Mouse (Mus musculus) myocyte (in vitro differentiated cells): ENCODE measurements at regions not wholly inside any gene's neighbourhood (a gene's known extent, or its start where the extent isn't known, plus 50 kb on each side); places are given as distances from the start of the nearest gene placed in this dataset.
"Not testable (repeated sequence)": the region's sequence is repeated elsewhere in the genome, so short reads cannot be mapped to it uniquely, and the experiment has no call there.

Experiments
- H3K27me3 ChIP-seq: one replicate; pipeline ENCODE4 v1.6.1; 2011; ENCODE audit not compliant: control insufficient read depth, insufficient read depth, insufficient read length
- H3K36me3 ChIP-seq: one replicate; pipeline ENCODE4 v1.6.1; 2011; ENCODE audit not compliant: control insufficient read depth, insufficient read depth
- H3K4me2 ChIP-seq: one replicate; pipeline ENCODE4 v1.6.1; 2011; ENCODE audit warnings: low read depth, control low read depth
- H3K4me3 ChIP-seq: one replicate; pipeline ENCODE4 v1.5.1; 2011; ENCODE audit warnings: mild to moderate bottlenecking, control low read depth, moderate library complexity
- H3K79me2 ChIP-seq: one replicate; pipeline ENCODE4 v1.6.1; 2011; ENCODE audit not compliant: control insufficient read depth, insufficient read depth
- H3ac ChIP-seq: one replicate; pipeline ENCODE4 v1.6.1; 2011; ENCODE audit not compliant: control insufficient read depth, insufficient read length
- CEBPB ChIP-seq: IDR thresholded peaks from 2 replicates; pipeline ENCODE4 v1.6.1; 2011; ENCODE audit warnings: mild to moderate bottlenecking, moderate library complexity; ENCODE audit not compliant: poor library complexity, insufficient read depth, severe bottlenecking
- E2F4 ChIP-seq: IDR thresholded peaks from one replicate; pipeline ENCODE4 v1.6.1; 2011; ENCODE audit warnings: mild to moderate bottlenecking, control low read depth, moderate library complexity; ENCODE audit not compliant: insufficient read depth
- MAX ChIP-seq: IDR thresholded peaks from one replicate; pipeline ENCODE4 v1.6.1; 2011; ENCODE audit warnings: low read depth, mild to moderate bottlenecking, control low read depth
- MYOD1 ChIP-seq, 3 experiments: IDR thresholded peaks; one replicate each; pipeline ENCODE4 v1.6.1; 2011; ENCODE audit warnings: control low read depth in 2 of 3, low read depth in 2 of 3, mild to moderate bottlenecking in 2 of 3, moderate library complexity in 1 of 3; ENCODE audit not compliant: insufficient read length in 2 of 3, control insufficient read depth in 1 of 3
- MYOG ChIP-seq, 3 experiments: IDR thresholded peaks; one replicate each; pipeline ENCODE4 v1.6.1; 2011; ENCODE audit warnings: control low read depth in 2 of 3, low read depth in 2 of 3, mild to moderate bottlenecking in 2 of 3; ENCODE audit not compliant: insufficient read length in 2 of 3, control insufficient read depth in 1 of 3, insufficient read depth in 1 of 3
- POLR2A ChIP-seq: IDR thresholded peaks from one replicate; pipeline ENCODE4 v1.6.1; 2011; ENCODE audit warnings: low read depth, mild to moderate bottlenecking, control low read depth, moderate library complexity; ENCODE audit not compliant: insufficient read length
- POLR2AphosphoS2 ChIP-seq: IDR thresholded peaks from one replicate; pipeline ENCODE4 v1.6.1; 2011; ENCODE audit warnings: low read depth, control low read depth; ENCODE audit not compliant: insufficient read length
- REST ChIP-seq: IDR thresholded peaks from one replicate; pipeline ENCODE4 v1.6.1; 2011; ENCODE audit warnings: mild to moderate bottlenecking, control low read depth, moderate library complexity; ENCODE audit not compliant: insufficient read depth, insufficient read length
- SRF ChIP-seq: IDR thresholded peaks from one replicate; pipeline ENCODE4 v1.6.1; 2011; ENCODE audit warnings: low read depth; ENCODE audit not compliant: control insufficient read depth, insufficient read length
- TCF12 ChIP-seq: IDR thresholded peaks from one replicate; pipeline ENCODE4 v1.6.1; 2011; ENCODE audit warnings: mild to moderate bottlenecking, control low read depth; ENCODE audit not compliant: poor library complexity, insufficient read depth, severe bottlenecking
- TCF3 ChIP-seq: IDR thresholded peaks from one replicate; pipeline ENCODE4 v1.6.1; 2011; ENCODE audit warnings: low read depth, control low read depth; ENCODE audit not compliant: insufficient read length
- USF1 ChIP-seq: IDR thresholded peaks from one replicate; pipeline ENCODE4 v1.6.1; 2011; ENCODE audit warnings: low read depth, mild to moderate bottlenecking, control low read depth, moderate library complexity

DNA sequence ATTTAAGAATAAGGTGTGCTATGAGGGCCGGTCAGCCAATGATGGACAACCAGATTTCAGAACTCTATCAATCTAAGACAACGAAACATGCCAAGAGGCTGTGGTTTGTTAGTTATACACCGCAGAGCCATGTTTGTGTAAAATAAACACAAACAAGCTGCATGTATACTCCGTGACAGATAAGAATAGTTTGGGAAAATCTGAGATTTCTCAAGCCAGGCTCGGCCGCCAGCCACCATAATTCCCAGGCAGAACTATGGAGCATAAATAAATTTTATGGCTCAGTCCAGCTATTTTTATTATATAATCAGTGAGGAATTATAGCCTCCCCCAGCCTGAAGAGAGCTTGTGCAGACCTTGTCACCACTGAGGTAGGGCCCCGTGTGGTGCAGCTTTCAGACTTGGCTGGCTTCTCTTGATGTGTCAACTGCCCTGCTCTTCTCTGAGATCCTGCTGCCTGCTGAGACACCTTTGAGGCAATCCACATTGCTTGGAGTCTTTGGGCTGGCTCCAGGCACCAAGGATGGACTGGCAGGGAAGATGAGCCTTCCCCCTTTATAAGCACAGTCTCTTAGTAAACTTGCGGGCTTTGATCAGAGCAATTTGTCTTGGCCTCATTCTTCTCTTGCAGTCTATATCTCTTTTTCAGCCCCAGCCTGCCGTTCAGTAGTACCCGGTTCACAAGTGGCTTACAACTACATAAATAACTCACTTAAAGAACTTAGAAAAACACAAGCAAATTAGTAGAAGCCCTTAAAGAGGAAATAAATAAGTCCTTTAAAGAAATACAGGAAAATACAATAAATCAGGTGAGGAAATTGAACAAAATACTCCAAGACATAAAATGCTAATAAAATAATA, 1123.0 kb upstream of the Kcnd2 start:
- Histone ChIP-seq H3K4me2 (no peak overlapping the region), H3ac (no peak overlapping the region), H3K36me3 (no peaks in the 10 kb centered on the region), H3K27me3 (no peaks in the 10 kb centered on the region), H3K79me2 (no peaks in the 10 kb centered on the region), H3K4me3 (no peak overlapping the region)
- no peak for TF ChIP-seq MAX
- TF ChIP-seq POLR2AphosphoS2: no peak
- TF ChIP-seq USF1: no peak
- TF ChIP-seq TCF12: no peak
- TF ChIP-seq TCF3: no peak
- no peak for TF ChIP-seq POLR2A
- TF ChIP-seq MYOG (IDR thresholded peaks at IDR 0.05; ENCODE audit: control insufficient read depth in 1 of 3, insufficient read depth in 1 of 3, insufficient read length in 2 of 3, low read depth in 2 of 3): no peak
- no peak for TF ChIP-seq MYOD1 (IDR thresholded peaks at IDR 0.05; ENCODE audit: control insufficient read depth in 1 of 3, insufficient read length in 2 of 3, low read depth in 2 of 3)
- TF ChIP-seq CEBPB: no peak
- TF ChIP-seq SRF: no peak
- TF ChIP-seq REST: no peak

DNA sequence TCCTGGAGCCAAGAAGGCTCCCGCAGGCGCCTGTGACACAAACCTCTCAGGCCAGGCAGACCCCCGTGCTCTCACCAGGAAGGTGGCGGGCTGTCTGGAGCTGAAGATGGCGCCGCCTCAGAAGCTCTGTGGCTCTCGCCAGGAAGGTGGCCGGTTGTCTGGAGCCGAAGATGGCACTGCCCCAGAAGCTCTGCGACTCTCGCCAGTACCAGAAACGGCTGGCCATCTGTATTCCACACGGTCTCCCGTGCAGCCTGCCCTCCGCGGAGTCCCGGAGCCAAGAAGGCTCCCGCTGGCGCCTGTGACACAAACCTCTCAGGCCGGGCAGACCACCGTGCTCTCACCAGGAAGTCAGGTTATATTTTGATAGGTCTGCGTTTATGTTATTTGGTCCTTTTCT, 1081.3 kb upstream of the Kcnd2 start:
- H3K4me2 ChIP-seq, H3K4me3 ChIP-seq, H3ac ChIP-seq, H3K79me2 ChIP-seq, H3K27me3 ChIP-seq, H3K36me3 ChIP-seq: not testable (repeated sequence)

GRCm38 (mm10) chr6:20137546-20137945, 1077.8 kb upstream of the Kcnd2 start:
- H3K4me3 ChIP-seq: no peak overlapping the region
- no peaks in the 10 kb centered on the region for H3K36me3 ChIP-seq
- H3K27me3 ChIP-seq: no peaks in the 10 kb centered on the region
- TF ChIP-seq MYOG (IDR thresholded peaks at IDR 0.05; ENCODE audit: control insufficient read depth in 1 of 3, insufficient read depth in 1 of 3, insufficient read length in 2 of 3, low read depth in 2 of 3) (no peak), POLR2AphosphoS2 (no peak), E2F4 (no peak), MYOD1 (IDR thresholded peaks at IDR 0.05; ENCODE audit: control insufficient read depth in 1 of 3, insufficient read length in 2 of 3, low read depth in 2 of 3) (no peak), SRF (no peak), USF1 (no peak), TCF3 (no peak), TCF12 (no peak), POLR2A (no peak), REST (no peak), CEBPB (no peak), MAX (no peak)
- H3ac ChIP-seq: no peak overlapping the region
- H3K4me2 ChIP-seq: no peak overlapping the region
- no peaks in the 10 kb centered on the region for H3K79me2 ChIP-seq
